Mouse (Mus musculus) hindbrain, postnatal 0 days (tissue): ENCODE data around the gene Myo1d. TPM values are rescaled to one million over a fixed set of nuclear protein-coding genes. Genes with fewer than 3 reads are reported as not detected.

ENCODE experiments used
- ATAC-seq: fragments of 200-750 bp; cut with Nextera tagmentation; 2 replicates; pipeline ENCODE4 v1.8.0; 2017; ENCODE audit warnings: mild to moderate bottlenecking, moderate TSS enrichment, moderate library complexity
- DNase-seq: peaks from one replicate; pipeline ENCODE4 v3.0.0-alpha.2; 2015; ENCODE audit warnings: low spot score
- H3K27ac ChIP-seq: fragments of 300-500 bp; sonication (generic); 2 replicates; pipeline ENCODE4 v1.5.1; 2014; ENCODE audit warnings: mild to moderate bottlenecking
- H3K27me3 ChIP-seq: fragments of 300-500 bp; sonication (generic); 2 replicates; pipeline ENCODE4 v1.6.1; 2014; ENCODE audit warnings: low read length, mixed read lengths; ENCODE audit not compliant: insufficient read depth
- H3K36me3 ChIP-seq: fragments of 300-500 bp; sonication (generic); 2 replicates; pipeline ENCODE4 v1.6.1; 2014; ENCODE audit warnings: low read length, mixed read lengths; ENCODE audit not compliant: insufficient read depth
- H3K4me1 ChIP-seq: fragments of 300-500 bp; sonication (generic); 2 replicates; pipeline ENCODE4 v1.6.1; 2014; ENCODE audit warnings: antibody characterized with exemption, low read length, mixed read lengths; ENCODE audit not compliant: insufficient read depth
- H3K4me2 ChIP-seq: fragments of 300-500 bp; sonication (generic); 2 replicates; pipeline ENCODE4 v1.6.1; 2014; ENCODE audit warnings: low read depth, mild to moderate bottlenecking, low read length, moderate library complexity, mixed read lengths
- H3K4me3 ChIP-seq: fragments of 300-500 bp; sonication (generic); 2 replicates; pipeline ENCODE4 v1.5.1; 2014; ENCODE audit warnings: low read length
- H3K9ac ChIP-seq: fragments of 300-500 bp; sonication (generic); replicated peaks from 2 replicates; pipeline ENCODE4 v1.6.1; 2014; ENCODE audit warnings: mild to moderate bottlenecking, low read length, moderate library complexity, mixed read lengths
- H3K9me3 ChIP-seq: fragments of 300-500 bp; sonication (generic); 2 replicates; pipeline ENCODE4 v1.6.1; 2016; ENCODE audit warnings: low read length, mixed read lengths
- CTCF ChIP-seq: IDR thresholded peaks from 2 replicates; pipeline ENCODE4 v1.5.1; 2016; ENCODE audit warnings: antibody characterized with exemption, control low read depth, low read depth
- WGBS: fragments of 180-500 bp; shearing (Covaris S2); extraction: QIAGEN DNeasy Blood & Tissue Kit; methylation state at CpG from one replicate; pipeline ENCODE4 v1.1.7; 2014; 5-methylcytosine and 5-hydroxymethylcytosine counted together
- polyA plus RNA-seq: library from polyadenylated mRNA; unstranded; fragments of >200 nt; fragmentation: Nextera tagmentation; extraction: Ambion mirVana; gene quantifications from 2 replicates; pipeline ENCODE4 v1.2.1, GENCODE M21; 2015
- total RNA-seq: library from RNA; depleted of rRNA; stranded (reverse); fragments of >200 nt; gene quantifications from 2 replicates; pipeline ENCODE4 v1.2.3, GENCODE M21; 2014

Gene Myo1d
- total and polyA plus RNA-seq, 2 experiments from 2014 or later, result 1.8 to 2.6 TPM

- no peaks in the 10 kb centered on the region for H3K9me3 ChIP-seq
- no peak overlapping the region for H3K4me3 ChIP-seq
- TF ChIP-seq CTCF, result no peak
- ATAC-seq (no peak), DNase-seq (no peak)
- H3K4me2 ChIP-seq, result no peak overlapping the region
- H3K27ac ChIP-seq, result no peak overlapping the region
- no peak overlapping the region for H3K9ac ChIP-seq
- H3K27me3 ChIP-seq, result no peaks in the 10 kb centered on the region
- H3K36me3 ChIP-seq, result no peaks in the 10 kb centered on the region
- 86% methylated on average over 1 of the region's 1 CpGs for WGBS
- H3K4me1 ChIP-seq, result no peaks in the 10 kb centered on the region
Observed at GRCm38 (mm10) chr11:80713705-80714104, 66.1 kb downstream of the Myo1d start.

DNA sequence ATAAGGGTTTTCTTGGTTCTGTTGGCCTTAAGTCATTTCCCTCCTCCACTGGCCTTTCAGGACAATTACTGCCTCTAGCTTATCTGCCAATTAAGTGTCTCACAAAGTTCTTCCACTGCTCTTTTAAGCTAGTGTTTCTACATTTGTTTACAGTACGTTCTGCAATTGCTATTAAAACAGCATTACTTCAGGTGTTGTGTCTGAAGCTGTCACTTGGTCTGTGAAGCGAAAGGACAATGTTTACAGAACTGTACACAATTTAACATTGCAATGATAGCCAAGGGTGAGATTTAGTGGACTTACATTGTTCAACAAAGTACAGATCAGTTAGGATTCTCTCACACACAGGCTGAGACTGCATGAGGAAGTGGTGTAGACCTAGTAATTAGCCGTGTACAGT lies 67.6 kb downstream of the Myo1d start:
- TF ChIP-seq CTCF, result no peak
- Histone ChIP-seq H3K9me3 (no peaks in the 10 kb centered on the region), H3K4me1 (no peaks in the 10 kb centered on the region), H3K4me3 (no peak overlapping the region), H3K27me3 (no peaks in the 10 kb centered on the region), H3K36me3 (no peaks in the 10 kb centered on the region), H3K4me2 (no peak overlapping the region), H3K27ac (no peak overlapping the region), H3K9ac (no peak overlapping the region)
- ATAC-seq, result no peak
- DNase-seq, result no peak
- 74% methylated on average over 3 of the region's 3 CpGs for WGBS

DNA sequence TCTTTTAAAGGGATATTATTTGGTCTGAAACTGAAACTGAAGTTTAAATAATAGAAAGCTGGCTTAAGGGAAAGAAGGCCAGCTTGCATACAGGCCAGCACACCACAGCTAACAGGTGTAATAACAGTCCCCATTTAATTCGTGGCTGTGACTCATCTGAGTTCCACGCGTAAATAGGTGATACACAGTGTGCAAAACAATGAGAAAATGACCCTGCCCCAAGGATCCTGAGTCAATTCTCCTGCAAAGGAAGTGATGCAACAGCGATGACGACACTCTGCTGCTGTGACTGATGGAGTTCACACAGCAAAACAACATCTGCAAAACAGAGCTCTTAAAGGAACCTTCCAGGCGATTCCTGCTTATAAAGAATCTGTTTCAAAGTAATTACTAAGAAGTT lies 68.5 kb downstream of the Myo1d start:
- Histone ChIP-seq H3K36me3 (no peaks in the 10 kb centered on the region), H3K4me1 (no peaks in the 10 kb centered on the region), H3K9me3 (no peaks in the 10 kb centered on the region), H3K9ac (no peak overlapping the region), H3K4me3 (no peak overlapping the region), H3K27me3 (no peaks in the 10 kb centered on the region), H3K4me2 (no peak overlapping the region), H3K27ac (no peak overlapping the region)
- ATAC-seq (no peak), DNase-seq (no peak)
- 62% methylated on average over 6 of the region's 6 CpGs for WGBS
- no peak for TF ChIP-seq CTCF

- no peak for TF ChIP-seq CTCF
- no peak overlapping the region for H3K4me2 ChIP-seq
- H3K27ac ChIP-seq, result no peak overlapping the region
- H3K4me3 ChIP-seq, result no peak overlapping the region
- H3K9me3 ChIP-seq, result no peaks in the 10 kb centered on the region
- H3K9ac ChIP-seq, result no peak overlapping the region
- 77% methylated on average over 4 of the region's 4 CpGs for WGBS
- no peaks in the 10 kb centered on the region for H3K36me3 ChIP-seq
- no peaks in the 10 kb centered on the region for H3K4me1 ChIP-seq
- H3K27me3 ChIP-seq, result no peaks in the 10 kb centered on the region
- ATAC-seq (no peak), DNase-seq (no peak)
Observed at GRCm38 (mm10) chr11:80700611-80701010, 79.2 kb downstream of the Myo1d start.

GRCm38 (mm10) chr11:80698721-80699120 lies 81.1 kb downstream of the Myo1d start:
- no peaks in the 10 kb centered on the region for H3K36me3 ChIP-seq
- no peaks in the 10 kb centered on the region for H3K9me3 ChIP-seq
- H3K4me2 ChIP-seq, result no peak overlapping the region
- no peak for DNase-seq
- TF ChIP-seq CTCF, result no peak
- WGBS, result 72% methylated on average over 3 of the region's 3 CpGs
- no peak for ATAC-seq
- no peak overlapping the region for H3K4me3 ChIP-seq
- no peaks in the 10 kb centered on the region for H3K4me1 ChIP-seq
- H3K9ac ChIP-seq, result no peak overlapping the region
- H3K27ac ChIP-seq, result no peak overlapping the region
- H3K27me3 ChIP-seq, result no peaks in the 10 kb centered on the region

GRCm38 (mm10) chr11:80696350-80696749 lies 83.5 kb downstream of the Myo1d start:
- no peaks in the 10 kb centered on the region for H3K36me3 ChIP-seq
- no peak overlapping the region for H3K9ac ChIP-seq
- DNase-seq (peak; percentile 84), ATAC-seq (no peak)
- H3K4me1 ChIP-seq, result no peaks in the 10 kb centered on the region
- TF ChIP-seq CTCF, result peak; percentile 85
- H3K27ac ChIP-seq, result no peak overlapping the region
- no peaks in the 10 kb centered on the region for H3K27me3 ChIP-seq
- no peaks in the 10 kb centered on the region for H3K9me3 ChIP-seq
- H3K4me2 ChIP-seq, result no peak overlapping the region
- no peak overlapping the region for H3K4me3 ChIP-seq
- WGBS, result 7% methylated on average over 4 of the region's 4 CpGs

DNA sequence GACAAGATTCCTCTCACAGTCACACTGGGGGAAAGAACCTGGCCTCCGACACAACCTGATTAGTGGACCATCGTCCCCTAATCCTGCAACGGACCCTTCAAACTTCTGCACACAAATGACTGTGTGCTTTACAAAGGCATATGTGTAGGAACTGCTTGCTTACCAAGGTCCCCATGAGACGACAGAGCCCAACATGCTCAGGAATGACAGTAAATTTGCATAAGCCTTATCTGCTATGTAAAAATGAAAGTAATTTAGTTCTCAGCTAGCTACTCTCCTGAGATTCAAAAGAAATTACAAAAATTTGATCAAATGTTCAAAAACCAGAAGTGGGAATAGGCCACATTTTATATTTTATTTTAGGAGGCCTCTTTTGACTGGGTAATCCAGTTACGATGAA lies 95.2 kb downstream of the Myo1d start:
- no peak for DNase-seq
- no peak overlapping the region for H3K4me3 ChIP-seq
- 82% methylated on average over 5 of the region's 5 CpGs for WGBS

More for the DNA sequence above, 95.2 kb downstream of the Myo1d start:
- no peak overlapping the region for H3K9ac ChIP-seq
- no peak overlapping the region for H3K4me2 ChIP-seq
- no peak for TF ChIP-seq CTCF
- H3K36me3 ChIP-seq, result no peaks in the 10 kb centered on the region
- H3K4me1 ChIP-seq, result no peaks in the 10 kb centered on the region
- H3K27ac ChIP-seq, result no peak overlapping the region
- H3K27me3 ChIP-seq, result no peaks in the 10 kb centered on the region
- H3K9me3 ChIP-seq, result no peaks in the 10 kb centered on the region
- ATAC-seq, result no peak
